Mouse (Mus musculus) megakaryocyte, embryonic 14.5 days (primary cell): Measurements from ENCODE around the gene Top1.

Experiments used
- FLI1 ChIP-seq: IDR thresholded peaks from 2 replicates; pipeline ENCODE4 v1.6.1; 2012; ENCODE audit warnings: low read length, inconsistent platforms, mixed read lengths
- GATA1 ChIP-seq: IDR thresholded peaks from 3 replicates; pipeline ENCODE4 v1.6.1; 2012; ENCODE audit warnings: mixed read lengths, low read length, inconsistent platforms, borderline replicate concordance

DNA sequence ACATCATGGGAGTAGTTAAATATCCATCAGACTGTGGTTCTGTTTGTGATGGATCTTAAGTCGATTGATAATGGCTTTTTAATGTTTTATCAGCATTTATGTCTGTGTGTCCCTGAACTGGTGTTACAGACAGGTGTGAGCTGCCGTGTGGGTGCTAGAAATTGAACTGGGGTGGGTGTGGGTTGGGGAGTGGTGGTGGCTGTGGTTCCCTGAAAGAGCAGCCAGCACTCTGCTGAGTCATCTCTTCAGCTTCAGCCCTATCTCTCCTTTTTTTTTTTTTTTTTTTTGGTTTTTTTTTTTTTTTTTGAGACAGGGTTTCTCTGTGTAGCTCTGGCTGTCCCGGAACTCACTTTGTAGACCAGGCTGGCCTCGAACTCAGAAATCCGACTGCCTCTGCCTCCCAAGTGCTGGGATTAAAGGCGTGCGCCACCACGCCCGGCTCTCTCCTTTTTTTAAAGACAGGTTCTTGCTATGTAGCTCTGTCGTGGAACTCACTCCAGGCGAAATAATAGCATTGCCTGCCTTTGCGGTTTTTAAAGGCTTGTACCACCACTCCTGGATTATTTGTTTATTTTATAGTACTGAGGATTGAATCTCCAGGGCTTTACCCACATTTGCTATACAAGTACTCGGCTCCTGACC, 12.2 kb downstream of the Top1 start:
- TF ChIP-seq GATA1 = no peak
- no peak for TF ChIP-seq FLI1
